Mouse (Mus musculus) brain, embryonic 14.5 days (tissue): ENCODE data around the gene Lrrc8c. TPM values are rescaled to one million over a fixed set of nuclear protein-coding genes. Genes with fewer than 3 reads are reported as not detected.

ENCODE experiments used
- DNase-seq: peaks from one replicate; pipeline ENCODE4 v3.0.0-alpha.2; 2011; ENCODE audit warnings: low read depth
- CTCF ChIP-seq: fragments of 200-500 bp; IDR thresholded peaks from 2 replicates; pipeline ENCODE4 v1.5.1; 2012; ENCODE audit warnings: inconsistent platforms, mild to moderate bottlenecking, moderate library complexity, borderline replicate concordance; ENCODE audit not compliant: insufficient read depth, insufficient read length; ENCODE audit errors: extremely low read depth
- POLR2A ChIP-seq: fragments of 200-500 bp; IDR thresholded peaks from 2 replicates; pipeline ENCODE4 v1.6.1; 2012; ENCODE audit warnings: mild to moderate bottlenecking, inconsistent platforms, borderline replicate concordance; ENCODE audit not compliant: poor library complexity, insufficient read depth, insufficient read length, severe bottlenecking; ENCODE audit errors: extremely low read depth
- polyA plus RNA-seq: library from polyadenylated mRNA; depleted of rRNA; stranded (reverse); fragments of >200 nt; gene quantifications from 2 replicates; pipeline ENCODE4 v1.2.3, GENCODE M21; 2012

The Lrrc8c gene
- polyA plus RNA-seq, 1 experiment, result 14.8 TPM

GRCm38 (mm10) chr5:105494246-105494917 is 24.8 kb upstream of the Lrrc8c start:
- peak; percentile 53 for DNase-seq

GRCm38 (mm10) chr5:105494918-105495901 is 24.0 kb upstream of the Lrrc8c start:
- DNase-seq, result peak; percentile 91
- TF ChIP-seq POLR2A, result no peak
- TF ChIP-seq CTCF, result peak; percentile 72; the same call in 1 of the 2 replicates

More at GRCm38 (mm10) chr5:105494246-105494917, 24.8 kb upstream of the Lrrc8c start:
- TF ChIP-seq CTCF, result no peak
- TF ChIP-seq POLR2A, result no peak

GRCm38 (mm10) chr5:105496133-105496532 is 23.1 kb upstream of the Lrrc8c start:
- DNase-seq, result peak; percentile 31
- TF ChIP-seq POLR2A, result no peak
- no peak for TF ChIP-seq CTCF

GRCm38 (mm10) chr5:105496586-105496985 is 22.6 kb upstream of the Lrrc8c start:
- no peak for DNase-seq

GRCm38 (mm10) chr5:105498429-105499000 is 20.7 kb upstream of the Lrrc8c start:
- TF ChIP-seq POLR2A (no peak), CTCF (no peak)
- peak; percentile 78 for DNase-seq

More at GRCm38 (mm10) chr5:105496586-105496985, 22.6 kb upstream of the Lrrc8c start:
- TF ChIP-seq CTCF (no peak), POLR2A (no peak)

GRCm38 (mm10) chr5:105499396-105499795 is 19.8 kb upstream of the Lrrc8c start:
- DNase-seq, result peak; percentile 5
- TF ChIP-seq CTCF, result no peak
- no peak for TF ChIP-seq POLR2A

GRCm38 (mm10) chr5:105500132-105501121 is 18.8 kb upstream of the Lrrc8c start:
- TF ChIP-seq POLR2A (no peak), CTCF (peak; percentile 37; the same call in 1 of the 2 replicates)
- peak; percentile 81 for DNase-seq

- TF ChIP-seq POLR2A (no peak), CTCF (no peak)
- no peak for DNase-seq
Measured at GRCm38 (mm10) chr5:105501136-105501535, 18.1 kb upstream of the Lrrc8c start.

GRCm38 (mm10) chr5:105508813-105509212 is 10.4 kb upstream of the Lrrc8c start:
- DNase-seq, result no peak
- TF ChIP-seq POLR2A (no peak), CTCF (no peak)

GRCm38 (mm10) chr5:105512297-105512696 is 6.9 kb upstream of the Lrrc8c start:
- peak; percentile 35 for DNase-seq
- TF ChIP-seq CTCF (no peak), POLR2A (no peak)

GRCm38 (mm10) chr5:105515532-105515931 is 3.7 kb upstream of the Lrrc8c start:
- no peak for DNase-seq
- TF ChIP-seq CTCF (no peak), POLR2A (no peak)
